Comparison of ENCODE assay signal across 15 mouse cellular contexts in the genomic region with DNA sequence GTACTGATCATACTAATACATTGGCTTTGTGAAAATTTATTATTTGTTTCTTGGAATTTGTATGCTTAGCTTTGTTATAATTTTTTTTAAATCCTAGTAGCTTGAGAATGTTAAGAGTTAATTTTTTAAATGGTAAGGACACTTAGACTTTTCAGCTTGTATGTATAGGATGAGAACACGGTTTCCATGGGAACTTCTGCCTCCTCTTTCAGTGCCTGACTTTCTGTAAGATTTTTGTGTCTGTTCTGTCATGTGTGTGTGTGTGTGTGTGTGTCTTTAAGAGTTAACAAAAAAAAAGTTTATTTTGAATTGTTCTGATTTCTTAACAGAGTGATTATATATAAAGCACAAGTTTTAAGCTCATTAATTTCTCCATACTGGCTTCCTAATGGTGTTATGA.
DNase-seq lines count a peak whose midpoint lies in the region; ATAC-seq and TF ChIP-seq lines count a peak whose summit lies in the region.
"Had no signal": no experiment of that assay in that cellular context is flagged by ENCODE, and none has a peak within 500 bp of the region (broad histone marks: within the 10 kb centered on the region; RNA-seq: fewer than 3 reads in every experiment).

No protein-coding gene starts in this region.

- no peaks in the 10 kb centered on the region for H3K9me3 ChIP-seq in forebrain, embryonic 15.5 days
- no peaks in the 10 kb centered on the region for H3K9me3 ChIP-seq in forebrain, embryonic 12.5 days
- no peaks in the 10 kb centered on the region for H3K9me3 ChIP-seq in neural tube, embryonic 13.5 days
- H3K9me3 ChIP-seq in neural tube, embryonic 15.5 days (replicated peaks) = no peaks in the 10 kb centered on the region
- H3K9me3 ChIP-seq: embryonic facial prominence, embryonic 12.5 days; heart, embryonic 10.5 days; kidney, embryonic 15.5 days; liver, embryonic 12.5 days; midbrain, embryonic 12.5 days had no signal

- H3K4me2 ChIP-seq in forebrain, embryonic 15.5 days (replicated peaks) = peak overlapping the region; percentile 45
- no peak overlapping the region for H3K4me2 ChIP-seq in forebrain, embryonic 12.5 days
- H3K4me2 ChIP-seq in neural tube, embryonic 13.5 days = peak overlapping the region; percentile 59; the same call in 1 of the 2 replicates
- peak overlapping the region; percentile 63 for H3K4me2 ChIP-seq in neural tube, embryonic 15.5 days

- H3K27me3 ChIP-seq in forebrain, embryonic 15.5 days = no peaks in the 10 kb centered on the region
- no peaks in the 10 kb centered on the region for H3K27me3 ChIP-seq in forebrain, embryonic 12.5 days
- H3K27me3 ChIP-seq in neural tube, embryonic 13.5 days = no peaks in the 10 kb centered on the region
- H3K27me3 ChIP-seq in neural tube, embryonic 15.5 days (replicated peaks) = no peaks in the 10 kb centered on the region
- H3K27me3 ChIP-seq: embryonic facial prominence, embryonic 12.5 days; kidney, embryonic 15.5 days; liver, embryonic 12.5 days; midbrain, embryonic 12.5 days had no signal

- WGBS in forebrain, embryonic 15.5 days = 51% methylated on average over 1 of the region's 1 CpGs
- 59% methylated on average over 1 of the region's 1 CpGs for WGBS in forebrain, embryonic 12.5 days
- WGBS in neural tube, embryonic 13.5 days = 62% methylated on average over 1 of the region's 1 CpGs
- 55% methylated on average over 1 of the region's 1 CpGs for WGBS in neural tube, embryonic 15.5 days

- TF ChIP-seq CTCF in layer of hippocampus, adult 2 months (conservative IDR thresholded peaks at IDR 0.05) = no peak

- no peak overlapping the region for H3K4me3 ChIP-seq in forebrain, embryonic 15.5 days
- no peak overlapping the region for H3K4me3 ChIP-seq in forebrain, embryonic 12.5 days (replicated peaks)
- H3K4me3 ChIP-seq in layer of hippocampus, adult 2 months = peak overlapping the region; percentile 68
- no peak overlapping the region for H3K4me3 ChIP-seq in neural tube, embryonic 13.5 days
- H3K4me3 ChIP-seq in neural tube, embryonic 15.5 days (replicated peaks) = no peak overlapping the region

- H3K4me1 ChIP-seq in forebrain, embryonic 15.5 days = peaks cover 36% of the 10 kb centered on the region
- peaks cover 4% of the 10 kb centered on the region; the same call in 1 of the 2 replicates for H3K4me1 ChIP-seq in forebrain, embryonic 12.5 days
- peaks cover 35% of the 10 kb centered on the region for H3K4me1 ChIP-seq in neural tube, embryonic 13.5 days (replicated peaks)
- peaks cover 31% of the 10 kb centered on the region for H3K4me1 ChIP-seq in neural tube, embryonic 15.5 days
- H3K4me1 ChIP-seq: midbrain, embryonic 12.5 days had no signal

- ATAC-seq in forebrain, embryonic 15.5 days (replicated peaks) = no peak; the same call in 1 of the 2 replicates
- no peak for ATAC-seq in forebrain, embryonic 12.5 days (ENCODE audit: low FRiP score)
- no peak for ATAC-seq in neural tube, embryonic 13.5 days (ENCODE audit: low read depth)
- ATAC-seq in neural tube, embryonic 15.5 days (ENCODE audit: low FRiP score) = no peak

- H3K9ac ChIP-seq in forebrain, embryonic 15.5 days (replicated peaks) = no peak overlapping the region
- no peak overlapping the region for H3K9ac ChIP-seq in forebrain, embryonic 12.5 days
- H3K9ac ChIP-seq in neural tube, embryonic 13.5 days = 0 out of 2 replicates have a peak overlapping the region, but pooled peaks have one; percentile 26
- peak overlapping the region; percentile 17; the same call in 1 of the 2 replicates for H3K9ac ChIP-seq in neural tube, embryonic 15.5 days (replicated peaks)
- H3K9ac ChIP-seq: embryonic facial prominence, embryonic 12.5 days; kidney, embryonic 15.5 days; liver, embryonic 12.5 days had no signal

- H3K27ac ChIP-seq in forebrain, embryonic 15.5 days (replicated peaks) = peak overlapping the region; percentile 55
- H3K27ac ChIP-seq in forebrain, embryonic 12.5 days = no peak overlapping the region
- peak overlapping the region; percentile 97 for H3K27ac ChIP-seq in layer of hippocampus, adult 2 months
- H3K27ac ChIP-seq in neural tube, embryonic 13.5 days (replicated peaks) = no peak overlapping the region
- peak overlapping the region; percentile 64 for H3K27ac ChIP-seq in neural tube, embryonic 15.5 days (replicated peaks)
- H3K27ac ChIP-seq: heart, embryonic 10.5 days; kidney, embryonic 15.5 days had no signal

- no peak for DNase-seq in layer of hippocampus, adult 2 months (ENCODE audit: low spot score in 2 of 2)
- no peak for DNase-seq in layer of hippocampus, adult 8-10 months (ENCODE audit: low spot score in 2 of 2)
- DNase-seq in neural tube, embryonic 10.5 days (ENCODE audit: extremely low spot score, low spot score) = no peak
- no peak for DNase-seq in adrenal gland, adult (ENCODE audit: inconsistent age in 2 of 2, low spot score in 1 of 2)
- DNase-seq: heart, postnatal 4 days; lung, adult 18-20 months had no signal

- no peaks in the 10 kb centered on the region for H3K36me3 ChIP-seq in forebrain, embryonic 15.5 days
- no peaks in the 10 kb centered on the region for H3K36me3 ChIP-seq in forebrain, embryonic 12.5 days (replicated peaks)
- H3K36me3 ChIP-seq in neural tube, embryonic 13.5 days = peaks cover 3% of the 10 kb centered on the region; the same call in 1 of the 2 replicates
- no peaks in the 10 kb centered on the region for H3K36me3 ChIP-seq in neural tube, embryonic 15.5 days
- H3K36me3 ChIP-seq: embryonic facial prominence, embryonic 12.5 days; heart, embryonic 10.5 days had no signal

Comparison
In these comparisons a context has a peak if more than half of its experiments do, and no peak if none do; other contexts are left out.
1. H3K27ac ChIP-seq: peak in forebrain, embryonic 15.5 days (single experiment), layer of hippocampus, adult 2 months (single experiment) and neural tube, embryonic 15.5 days (single experiment); none in forebrain, embryonic 12.5 days (single experiment) and neural tube, embryonic 13.5 days (single experiment).
2. H3K9ac ChIP-seq: peak in neural tube, embryonic 13.5 days (single experiment) and neural tube, embryonic 15.5 days (single experiment); none in forebrain, embryonic 15.5 days (single experiment) and forebrain, embryonic 12.5 days (single experiment).